Comparison of ENCODE assay signal across 8 mouse cellular contexts in genomic region chrX:140503905-140504304, GRCm38 (mm10). TPM values are rescaled to one million over a fixed set of nuclear protein-coding genes. Genes with fewer than 3 reads are reported as not detected.
DNase-seq lines count a peak whose midpoint lies in the region; ATAC-seq and TF ChIP-seq lines count a peak whose summit lies in the region.

No protein-coding gene starts in this region.

- peak overlapping the region; percentile 36; the same call in 1 of the 2 replicates for H3K4me3 ChIP-seq in gastrocnemius, adult 2 months
- no peak overlapping the region for H3K4me3 ChIP-seq in liver, embryonic 14.5 days (ENCODE audit: insufficient read depth in 1 of 2, low read depth in 2 of 2, low read length in 2 of 2)

- peaks cover 0 to 29% of the 10 kb centered on the region in 2 experiments; a peak in 3 of 4 replicates for H3K4me1 ChIP-seq in liver, embryonic 14.5 days (replicated peaks; ENCODE audit: control insufficient read depth in 2 of 2, insufficient read depth in 2 of 2, low read length in 1 of 2)

- 10% methylated on average over 7 of the region's 7 CpGs for WGBS in liver, embryonic 14.5 days (ENCODE audit: insufficient replicate concordance)

- H3K4me2 ChIP-seq in liver, embryonic 14.5 days (ENCODE audit: low read depth), result no peak overlapping the region

- H3K9ac ChIP-seq in liver, embryonic 14.5 days (replicated peaks), result no peak overlapping the region

- H3K36me3 ChIP-seq in liver, embryonic 14.5 days (replicated peaks; ENCODE audit: control insufficient read depth, insufficient read depth, low read depth), result no peaks in the 10 kb centered on the region

- H3K27me3 ChIP-seq in liver, embryonic 14.5 days (ENCODE audit: control insufficient read depth, insufficient read depth, low read length), result no peaks in the 10 kb centered on the region

- peak; percentile 68 for DNase-seq in urinary bladder, postnatal 14 days (ENCODE audit: low spot score)
- no peak for DNase-seq in urinary bladder, postnatal 10 days (ENCODE audit: low spot score)
- peak; percentile 11 for DNase-seq in c-Kit-negative CD71-positive TER-119-positive erythroid progenitor cells, embryonic 14.5 days (ENCODE audit: low read depth, low spot score)
- DNase-seq in gastrocnemius, adult 2 months, result peak; percentile 78
- DNase-seq in kidney, adult 8-10 months, result peak; percentile 59 to 60
- DNase-seq in liver, embryonic 14.5 days (ENCODE audit: low read depth in 3 of 3, low spot score in 3 of 3), result peak in 2 of 3 experiments; percentile 40 to 60
- peak; percentile 49 for DNase-seq in ovary, postnatal 14 days (ENCODE audit: low spot score)
- peak; percentile 81 for DNase-seq in thymus, postnatal 4 days

- peak; percentile 26; the same call in 1 of the 2 replicates for ATAC-seq in liver, embryonic 14.5 days (ENCODE audit: insufficient read depth)

- TF ChIP-seq CTCF in gastrocnemius, adult 2 months (IDR thresholded peaks at IDR 0.05), result peak; percentile 77
- peak; percentile 54 for TF ChIP-seq CTCF in liver, embryonic 14.5 days (IDR thresholded peaks at IDR 0.05; ENCODE audit: low read depth)

- H3K9me3 ChIP-seq in liver, embryonic 14.5 days (ENCODE audit: control insufficient read depth, low read length), result no peaks in the 10 kb centered on the region

- peak overlapping the region; percentile 82 for H3K27ac ChIP-seq in gastrocnemius, adult 2 months
- H3K27ac ChIP-seq in liver, embryonic 14.5 days, result no peak overlapping the region

- no peak for TF ChIP-seq EP300 in liver, embryonic 14.5 days (IDR thresholded peaks at IDR 0.05; ENCODE audit: low read depth)

- intact Hi-C loops in gastrocnemius, adult 2 months (cut with DNase I), result loop anchor here (1.0 kb wide), 1 partner anchor 39 kb away; no protein-coding TSS in a partner anchor

RNA-seq across cellular contexts. Expression of gene Prps1, which starts 47.5 kb away (rescaled TPM):
- total RNA-seq in gastrocnemius, adult 2 months (2021), result 10 to 100 TPM; 33.7 to 38.2 TPM
- 14.3 and 16.8 TPM in 2 replicates for polyA plus RNA-seq in liver, embryonic 14.5 days (2012; rRNA removed)
- polyA plus RNA-seq in liver, embryonic 14.5 days (2014; fragmentation: Nextera tagmentation; extraction: Ambion mirVana), result 35.5 and 41.9 TPM in 2 replicates
